Mouse (Mus musculus): Measurements from ENCODE around the gene Fgf3. TPM values are rescaled to one million over a fixed set of nuclear protein-coding genes. Genes with fewer than 3 reads are reported as not detected.
"Not testable (repeated sequence)": the region's sequence is repeated elsewhere in the genome, so short reads cannot be mapped to it uniquely, and the experiment has no call there.

Gene Fgf3
- polyA plus RNA-seq, 1 experiment from 2014 or later = 4.8 TPM

DNA sequence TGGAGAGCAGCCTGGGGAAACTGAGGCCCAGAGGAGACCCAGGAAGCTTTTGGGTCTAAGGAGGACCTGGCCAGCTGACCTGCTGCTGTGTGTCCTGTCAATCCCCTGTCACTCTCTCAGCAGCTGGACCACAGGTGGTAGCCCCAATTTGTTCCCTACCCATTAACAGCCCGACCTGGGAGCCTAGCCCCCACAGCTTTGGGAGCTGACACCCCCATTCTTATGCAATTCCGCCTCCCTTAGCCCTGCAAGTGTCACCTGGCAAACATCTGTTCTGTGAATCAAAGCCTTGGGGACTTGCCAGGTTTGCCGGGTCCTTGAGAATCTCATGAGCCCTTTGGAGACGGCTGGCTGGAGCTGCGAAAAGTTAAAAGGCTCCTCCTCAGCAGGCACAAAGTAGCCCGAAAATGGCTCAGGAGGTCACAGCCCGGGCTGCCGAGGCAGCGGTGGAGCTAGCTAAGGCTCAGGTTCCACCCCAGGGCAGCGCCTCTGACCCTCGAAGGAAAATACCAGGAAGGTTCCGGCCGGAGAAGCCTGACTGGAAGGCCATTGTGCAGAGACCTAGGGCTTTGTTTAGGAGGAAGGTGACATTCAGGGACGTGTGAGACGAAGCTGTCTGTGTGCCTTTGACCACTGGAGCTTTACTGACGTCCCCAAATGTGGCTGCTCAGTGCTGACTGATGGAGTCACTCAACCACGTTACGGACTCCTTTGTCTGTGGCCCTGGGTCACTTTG, 50.8 kb downstream of the Fgf3 start:
- WGBS = 6% methylated on average over 18 of the region's 18 CpGs
- H3K27me3 ChIP-seq (replicated peaks) = no peaks in the 10 kb centered on the region
- no peak overlapping the region for H3K4me2 ChIP-seq
- no peak for ATAC-seq (replicated peaks)
- H3K9me3 ChIP-seq = no peaks in the 10 kb centered on the region
- H3K4me1 ChIP-seq = no peaks in the 10 kb centered on the region
- no peaks in the 10 kb centered on the region for H3K36me3 ChIP-seq (replicated peaks)
- no peak overlapping the region for H3K4me3 ChIP-seq
- H3K9ac ChIP-seq = no peak overlapping the region
- H3K27ac ChIP-seq = no peak overlapping the region

DNA sequence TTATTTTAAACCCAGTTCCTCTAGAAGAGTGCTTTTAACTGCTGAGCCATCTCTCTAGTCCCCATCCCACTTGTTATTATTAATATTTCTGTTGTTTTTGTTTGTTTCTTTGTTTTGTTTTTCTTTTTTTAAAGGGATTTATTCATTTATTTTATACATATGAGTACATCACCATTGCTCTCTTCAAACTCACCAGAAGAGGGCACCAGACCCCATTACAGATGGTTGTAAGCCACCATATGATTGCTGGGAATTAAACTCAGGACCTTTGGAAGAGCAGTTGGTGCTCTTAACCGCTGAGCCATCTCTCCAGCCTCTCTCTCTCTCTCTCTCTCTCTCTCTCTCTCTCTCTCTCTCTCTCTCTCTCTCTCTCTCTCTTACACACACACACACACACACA, 52.8 kb downstream of the Fgf3 start:
- H3K9me3 ChIP-seq; H3K36me3 ChIP-seq (replicated peaks); H3K27me3 ChIP-seq (replicated peaks); H3K27ac ChIP-seq; H3K4me2 ChIP-seq; ATAC-seq (replicated peaks); H3K4me3 ChIP-seq; H3K9ac ChIP-seq: not testable (repeated sequence)
- peaks cover 11% of the 10 kb centered on the region for H3K4me1 ChIP-seq
- WGBS = 100% methylated on average over 1 of the region's 1 CpGs

DNA sequence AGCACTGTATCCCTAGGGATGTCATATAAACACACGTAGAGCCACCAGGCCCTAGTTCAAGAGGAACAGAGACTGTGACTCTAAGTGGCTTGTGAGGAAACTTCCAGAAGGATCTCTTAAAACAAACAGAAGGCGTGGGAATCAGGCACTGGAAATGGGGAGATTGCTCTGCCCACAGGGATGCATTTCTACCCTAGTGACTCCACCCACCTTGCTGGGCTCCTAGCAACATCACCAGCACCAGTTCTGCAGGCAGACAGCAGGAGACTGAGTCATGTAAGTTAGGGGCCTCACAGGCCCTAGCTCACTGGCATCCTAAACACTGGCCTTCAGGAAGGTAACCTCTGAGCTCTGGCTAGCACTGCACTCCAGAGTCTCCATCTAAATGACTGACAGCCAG, 54.0 kb downstream of the Fgf3 start:
- peaks cover 6% of the 10 kb centered on the region; the same call in 1 of the 2 replicates for H3K27me3 ChIP-seq (replicated peaks)
- H3K4me3 ChIP-seq = no peak overlapping the region
- H3K4me1 ChIP-seq = peaks cover 23% of the 10 kb centered on the region
- no peak overlapping the region for H3K9ac ChIP-seq
- H3K9me3 ChIP-seq = no peaks in the 10 kb centered on the region
- H3K27ac ChIP-seq = no peak overlapping the region
- no peak for ATAC-seq (replicated peaks)
- WGBS = 78% methylated on average over 2 of the region's 2 CpGs
- H3K36me3 ChIP-seq (replicated peaks) = no peaks in the 10 kb centered on the region
- H3K4me2 ChIP-seq = no peak overlapping the region

DNA sequence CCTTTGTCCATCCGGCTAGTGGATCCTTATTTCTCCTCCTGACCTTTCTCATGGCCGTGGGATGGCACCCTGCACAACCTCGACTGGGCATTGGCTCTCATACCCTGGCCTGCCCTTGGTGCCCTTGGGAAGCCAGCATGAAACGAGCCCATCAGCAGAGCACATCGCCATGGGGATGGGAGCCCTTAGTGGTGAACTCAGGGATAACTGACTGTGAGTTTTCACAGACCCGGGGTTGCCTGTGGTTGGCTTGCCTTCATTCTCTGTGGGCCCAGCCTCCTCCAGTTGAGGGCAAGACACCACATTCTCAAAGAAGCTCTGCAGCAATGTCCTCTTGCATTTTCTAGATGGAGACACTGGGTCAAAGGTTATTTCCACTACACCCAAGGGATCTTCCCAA, 54.4 kb downstream of the Fgf3 start:
- peaks cover 28% of the 10 kb centered on the region for H3K4me1 ChIP-seq
- H3K4me3 ChIP-seq = no peak overlapping the region
- ATAC-seq (replicated peaks) = no peak
- no peak overlapping the region for H3K27ac ChIP-seq
- H3K27me3 ChIP-seq (replicated peaks) = peaks cover 10% of the 10 kb centered on the region; the same call in 1 of the 2 replicates
- H3K4me2 ChIP-seq = no peak overlapping the region
- 52% methylated on average over 6 of the region's 6 CpGs for WGBS
- no peak overlapping the region for H3K9ac ChIP-seq
- H3K36me3 ChIP-seq (replicated peaks) = no peaks in the 10 kb centered on the region
- H3K9me3 ChIP-seq = no peaks in the 10 kb centered on the region

Other genes starting within 250 kb of the Fgf3 start
- 11.7 and 13.0 TPM in 2 replicates for gene Ano1, start 86.1 kb upstream of the Fgf3 start, polyA plus RNA-seq (2015; fragmentation: Nextera tagmentation; extraction: Ambion mirVana)
- gene Fgf4, start 9.3 kb downstream of the Fgf3 start, polyA plus RNA-seq (2015; fragmentation: Nextera tagmentation; extraction: Ambion mirVana) = not detected in 2 replicates
- 26.7 and 26.8 TPM in 2 replicates for gene Fgf15, start 58.4 kb downstream of the Fgf3 start, polyA plus RNA-seq (2015; fragmentation: Nextera tagmentation; extraction: Ambion mirVana)
- gene LTO1, start 77.0 kb downstream of the Fgf3 start, polyA plus RNA-seq (2015; fragmentation: Nextera tagmentation; extraction: Ambion mirVana) = 32.2 and 33.6 TPM in 2 replicates
- gene Ccnd1, start 101.8 kb downstream of the Fgf3 start, polyA plus RNA-seq (2015; fragmentation: Nextera tagmentation; extraction: Ambion mirVana) = 39.4 and 40.8 TPM in 2 replicates